Mouse (Mus musculus) limb, embryonic 12.5 days (tissue): Measurements from ENCODE around the gene Slit3. TPM values are rescaled to one million over a fixed set of nuclear protein-coding genes. Genes with fewer than 3 reads are reported as not detected.

Experiments
- ATAC-seq: fragments of 200-750 bp; cut with Nextera tagmentation; 2 replicates; pipeline ENCODE4 v1.8.0; 2017; ENCODE audit warnings: low read depth, moderate TSS enrichment; ENCODE audit not compliant: insufficient number of reproducible peaks, insufficient read depth, low FRiP score, low TSS enrichment
- H3K27ac ChIP-seq: fragments of 300-500 bp; sonication (generic); 2 replicates; pipeline ENCODE4 v1.5.1; 2016; ENCODE audit warnings: mild to moderate bottlenecking, moderate library complexity
- H3K27me3 ChIP-seq: fragments of 300-500 bp; sonication (generic); 2 replicates; pipeline ENCODE4 v1.6.1; 2016; ENCODE audit warnings: mild to moderate bottlenecking, moderate library complexity
- H3K36me3 ChIP-seq: fragments of 300-500 bp; sonication (generic); 2 replicates; pipeline ENCODE4 v1.6.1; 2016; ENCODE audit warnings: mild to moderate bottlenecking, moderate library complexity
- H3K4me1 ChIP-seq: fragments of 300-500 bp; sonication (generic); replicated peaks from 2 replicates; pipeline ENCODE4 v1.6.1; 2016
- H3K4me2 ChIP-seq: fragments of 300-500 bp; sonication (generic); 2 replicates; pipeline ENCODE4 v1.6.1; 2016; ENCODE audit warnings: mild to moderate bottlenecking, moderate library complexity
- H3K4me3 ChIP-seq: fragments of 300-500 bp; sonication (generic); replicated peaks from 2 replicates; pipeline ENCODE4 v1.5.1; 2016; ENCODE audit warnings: mild to moderate bottlenecking
- H3K9ac ChIP-seq: fragments of 300-500 bp; sonication (generic); replicated peaks from 2 replicates; pipeline ENCODE4 v1.6.1; 2016; ENCODE audit warnings: mild to moderate bottlenecking, moderate library complexity
- H3K9me3 ChIP-seq: fragments of 300-500 bp; sonication (generic); 2 replicates; pipeline ENCODE4 v1.6.1; 2016; ENCODE audit warnings: mild to moderate bottlenecking, moderate library complexity
- WGBS: fragments of 180-500 bp; shearing (Covaris S2); methylation state at CpG from one replicate; pipeline ENCODE4 v1.1.7; 2016; 5-methylcytosine and 5-hydroxymethylcytosine counted together
- polyA plus RNA-seq: library from polyadenylated mRNA; unstranded; fragments of >200 nt; fragmentation: Nextera tagmentation; extraction: Ambion mirVana; gene quantifications from 2 replicates; pipeline ENCODE4 v1.2.1, GENCODE M21; 2016

Gene Slit3
- polyA plus RNA-seq, 1 experiment from 2014 or later, result 29.7 TPM

DNA sequence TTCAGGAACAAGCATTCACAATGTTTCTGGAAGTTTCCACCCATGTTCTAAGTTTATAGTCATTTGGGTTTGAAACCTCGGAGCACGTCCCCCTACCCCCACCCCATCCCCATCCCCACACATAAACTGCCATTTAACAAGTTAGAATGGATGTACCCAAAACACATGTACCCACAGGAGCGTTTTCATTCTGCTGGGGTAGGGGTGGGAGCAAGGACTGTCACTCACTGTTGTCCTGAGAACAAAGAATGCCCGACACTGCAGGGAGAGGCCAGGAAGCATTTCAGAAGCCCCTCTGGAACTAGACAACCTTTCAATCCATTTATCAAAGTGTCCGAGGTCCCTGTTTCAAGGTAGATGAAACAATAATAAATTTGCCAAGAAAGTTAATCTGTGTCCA is 383.0 kb downstream of the Slit3 start:
- no peak overlapping the region for H3K9ac ChIP-seq
- H3K36me3 ChIP-seq, result no peaks in the 10 kb centered on the region
- H3K27me3 ChIP-seq, result no peaks in the 10 kb centered on the region
- H3K4me3 ChIP-seq, result no peak overlapping the region
- no peaks in the 10 kb centered on the region for H3K9me3 ChIP-seq
- ATAC-seq, result no peak
- H3K27ac ChIP-seq, result peak overlapping the region; percentile 35; the same call in 1 of the 2 replicates
- 51% methylated on average over 5 of the region's 5 CpGs for WGBS
- no peak overlapping the region for H3K4me2 ChIP-seq
- H3K4me1 ChIP-seq, result peaks cover 67% of the 10 kb centered on the region

DNA sequence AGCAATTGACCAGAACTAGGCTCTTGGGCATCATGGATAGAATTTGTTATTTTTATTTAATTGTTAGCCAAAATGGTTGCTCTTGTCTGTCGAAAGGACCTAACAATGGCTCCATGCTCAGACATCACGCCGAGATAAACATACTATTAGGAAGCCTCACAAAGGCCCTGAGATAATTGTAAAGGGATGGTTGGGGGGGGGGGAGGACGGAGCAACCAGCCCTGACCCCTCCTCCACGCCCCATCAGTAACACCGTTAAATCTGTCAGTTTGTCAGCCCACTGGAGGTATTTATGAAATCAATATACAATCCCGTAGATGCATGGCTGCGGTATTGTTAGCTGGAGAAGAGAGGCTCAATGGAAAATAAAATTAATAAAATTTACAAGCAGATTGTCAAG is 383.9 kb downstream of the Slit3 start:
- H3K9me3 ChIP-seq, result no peaks in the 10 kb centered on the region
- WGBS, result 73% methylated on average over 8 of the region's 8 CpGs
- H3K36me3 ChIP-seq, result no peaks in the 10 kb centered on the region
- no peak overlapping the region for H3K9ac ChIP-seq
- no peak overlapping the region for H3K4me3 ChIP-seq
- no peak overlapping the region for H3K4me2 ChIP-seq
- H3K27ac ChIP-seq, result no peak overlapping the region
- no peak for ATAC-seq
- H3K27me3 ChIP-seq, result no peaks in the 10 kb centered on the region
- peaks cover 72% of the 10 kb centered on the region for H3K4me1 ChIP-seq

DNA sequence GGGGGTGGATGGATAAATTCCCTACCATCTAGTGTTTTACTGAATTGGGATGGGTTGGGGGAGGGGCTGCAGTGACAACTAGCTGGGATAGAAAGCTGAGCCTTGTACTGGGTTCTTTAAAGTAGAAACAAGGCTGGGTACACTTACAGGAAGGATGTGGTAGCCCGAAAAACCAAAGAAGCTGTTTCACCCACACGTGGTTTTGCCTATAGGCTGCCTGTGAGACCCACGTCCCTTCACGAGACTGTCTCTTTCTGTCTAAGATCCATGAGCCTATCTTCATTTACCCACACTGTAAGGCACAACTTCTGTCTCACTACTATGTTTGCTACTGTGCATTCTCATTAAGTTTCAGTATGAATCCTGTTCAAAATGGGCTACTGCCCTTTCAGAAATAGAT is 384.3 kb downstream of the Slit3 start:
- H3K36me3 ChIP-seq, result no peaks in the 10 kb centered on the region
- no peak overlapping the region for H3K9ac ChIP-seq
- H3K4me3 ChIP-seq, result no peak overlapping the region
- H3K27ac ChIP-seq, result no peak overlapping the region
- H3K9me3 ChIP-seq, result no peaks in the 10 kb centered on the region
- no peak overlapping the region for H3K4me2 ChIP-seq
- no peak for ATAC-seq
- H3K27me3 ChIP-seq, result no peaks in the 10 kb centered on the region
- peaks cover 76% of the 10 kb centered on the region for H3K4me1 ChIP-seq
- WGBS, result 67% methylated on average over 4 of the region's 4 CpGs

DNA sequence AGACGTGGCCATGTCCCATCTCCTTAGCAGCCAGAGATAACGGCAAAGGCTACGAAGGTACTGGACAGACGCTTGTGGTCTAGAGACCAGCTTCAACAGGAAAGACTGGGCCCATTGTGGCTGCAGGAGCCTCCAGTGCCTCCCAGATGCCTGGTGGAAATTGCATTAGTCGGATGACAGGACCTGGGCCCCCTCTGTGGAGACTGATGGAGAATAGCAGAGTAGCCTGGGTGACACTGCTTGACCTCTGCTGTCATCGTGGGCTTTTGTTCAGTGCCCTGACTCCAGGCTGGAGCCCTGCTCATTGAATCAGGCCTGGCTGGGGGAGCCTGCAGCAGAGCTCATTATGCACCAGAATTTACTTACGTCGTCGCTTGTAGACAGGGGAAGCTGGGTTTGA is 384.8 kb downstream of the Slit3 start:
- no peak overlapping the region for H3K27ac ChIP-seq

DNA sequence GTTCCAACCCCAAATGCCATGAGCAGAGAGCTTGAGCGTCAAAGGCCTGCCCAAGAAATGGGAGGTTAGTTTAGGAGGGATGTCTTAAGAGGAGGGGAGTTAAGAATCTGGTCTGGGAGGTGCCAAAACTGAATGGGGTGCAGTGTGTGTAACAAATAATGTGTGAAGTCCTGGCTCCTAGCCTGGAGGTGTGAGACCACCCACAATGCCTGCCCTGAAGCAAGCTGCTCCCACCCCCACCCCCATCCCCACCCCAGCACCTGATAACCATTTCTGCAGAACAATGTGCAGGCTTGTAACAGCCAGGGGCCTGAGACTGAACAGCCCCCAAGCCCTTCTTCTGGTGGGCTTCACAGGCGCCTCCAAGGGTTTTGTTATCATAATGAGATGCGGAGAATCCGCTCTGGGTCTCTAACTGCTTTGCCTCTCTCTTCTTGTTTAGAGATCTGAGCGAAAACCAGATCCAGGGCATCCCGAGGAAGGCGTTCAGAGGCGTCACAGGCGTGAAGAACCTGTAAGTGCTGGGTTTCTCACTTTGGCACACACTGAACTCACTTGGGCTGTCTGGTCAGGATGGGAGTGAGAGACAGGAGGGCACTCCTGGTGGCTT is 386.9 kb downstream of the Slit3 start:
- Histone ChIP-seq H3K36me3 (no peaks in the 10 kb centered on the region), H3K27ac (peak overlapping the region; percentile 64), H3K4me1 (peaks cover 85% of the 10 kb centered on the region)

More for the DNA sequence above, 384.8 kb downstream of the Slit3 start:
- no peaks in the 10 kb centered on the region for H3K27me3 ChIP-seq
- no peak overlapping the region for H3K4me3 ChIP-seq
- H3K9ac ChIP-seq, result no peak overlapping the region
- H3K36me3 ChIP-seq, result no peaks in the 10 kb centered on the region
- H3K9me3 ChIP-seq, result no peaks in the 10 kb centered on the region
- 41% methylated on average over 9 of the region's 9 CpGs for WGBS
- peaks cover 80% of the 10 kb centered on the region for H3K4me1 ChIP-seq
- H3K4me2 ChIP-seq, result no peak overlapping the region
- no peak for ATAC-seq

DNA sequence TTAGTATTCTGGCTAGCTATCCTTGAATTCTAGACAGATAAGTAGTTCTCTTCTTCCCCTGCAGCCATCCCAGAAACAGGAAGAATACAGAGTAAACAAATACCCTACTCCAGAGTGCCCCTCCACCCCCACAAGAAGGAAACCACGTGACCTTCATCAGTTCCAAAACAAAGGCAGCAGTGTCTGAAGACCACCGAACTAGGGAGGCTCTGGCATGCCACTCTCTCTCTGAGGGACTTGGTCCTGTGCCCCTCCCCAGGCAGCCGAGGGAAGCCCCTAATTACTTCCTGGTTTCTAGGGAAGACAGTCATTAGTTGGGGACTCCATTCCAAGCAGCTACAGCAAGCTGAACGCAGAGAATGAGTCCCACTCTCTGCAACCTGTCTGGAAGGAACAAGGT is 391.7 kb downstream of the Slit3 start:
- Histone ChIP-seq H3K9me3 (0 out of 2 replicates have a peak, but pooled peaks cover 5% of the 10 kb centered on the region), H3K27ac (peak overlapping the region; percentile 32), H3K4me3 (no peak overlapping the region), H3K27me3 (no peaks in the 10 kb centered on the region), H3K4me2 (0 out of 2 replicates have a peak overlapping the region, but pooled peaks have one; percentile 4), H3K4me1 (peaks cover 58% of the 10 kb centered on the region), H3K9ac (no peak overlapping the region), H3K36me3 (no peaks in the 10 kb centered on the region)
- ATAC-seq, result no peak
- 9% methylated on average over 4 of the region's 4 CpGs for whole genome bisulfite sequencing

More for the DNA sequence above, 386.9 kb downstream of the Slit3 start:
- Histone ChIP-seq H3K9me3 (no peaks in the 10 kb centered on the region), H3K4me3 (no peak overlapping the region), H3K27me3 (no peaks in the 10 kb centered on the region), H3K4me2 (no peak overlapping the region), H3K9ac (no peak overlapping the region)
- WGBS, result 21% methylated on average over 9 of the region's 9 CpGs
- ATAC-seq, result peak; percentile 61

DNA sequence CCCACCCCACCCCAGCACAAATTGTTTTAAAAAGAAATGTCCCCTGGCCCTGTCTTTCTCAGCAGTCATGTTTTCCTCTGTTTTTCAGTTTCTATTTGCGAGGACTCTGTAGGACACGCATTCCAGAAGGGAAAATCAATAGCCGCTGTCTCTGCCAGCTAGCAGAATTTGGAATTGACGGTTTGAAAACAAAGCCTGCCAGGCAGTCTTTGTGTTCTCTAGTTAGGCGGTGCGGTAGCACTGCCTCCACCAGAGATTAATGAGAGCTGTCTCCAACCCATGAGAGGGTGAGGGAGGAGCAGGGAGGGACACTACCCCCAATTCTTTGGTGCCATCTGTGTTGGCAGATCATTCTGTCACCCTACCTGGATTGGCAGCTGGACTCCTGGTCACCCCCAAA is 392.3 kb downstream of the Slit3 start:
- Histone ChIP-seq H3K36me3 (no peaks in the 10 kb centered on the region), H3K4me1 (peaks cover 51% of the 10 kb centered on the region), H3K4me2 (no peak overlapping the region), H3K4me3 (no peak overlapping the region), H3K27ac (peak overlapping the region; percentile 32), H3K27me3 (no peaks in the 10 kb centered on the region), H3K9me3 (0 out of 2 replicates have a peak, but pooled peaks cover 5% of the 10 kb centered on the region), H3K9ac (no peak overlapping the region)
- 59% methylated on average over 6 of the region's 6 CpGs for WGBS
- ATAC-seq, result no peak

DNA sequence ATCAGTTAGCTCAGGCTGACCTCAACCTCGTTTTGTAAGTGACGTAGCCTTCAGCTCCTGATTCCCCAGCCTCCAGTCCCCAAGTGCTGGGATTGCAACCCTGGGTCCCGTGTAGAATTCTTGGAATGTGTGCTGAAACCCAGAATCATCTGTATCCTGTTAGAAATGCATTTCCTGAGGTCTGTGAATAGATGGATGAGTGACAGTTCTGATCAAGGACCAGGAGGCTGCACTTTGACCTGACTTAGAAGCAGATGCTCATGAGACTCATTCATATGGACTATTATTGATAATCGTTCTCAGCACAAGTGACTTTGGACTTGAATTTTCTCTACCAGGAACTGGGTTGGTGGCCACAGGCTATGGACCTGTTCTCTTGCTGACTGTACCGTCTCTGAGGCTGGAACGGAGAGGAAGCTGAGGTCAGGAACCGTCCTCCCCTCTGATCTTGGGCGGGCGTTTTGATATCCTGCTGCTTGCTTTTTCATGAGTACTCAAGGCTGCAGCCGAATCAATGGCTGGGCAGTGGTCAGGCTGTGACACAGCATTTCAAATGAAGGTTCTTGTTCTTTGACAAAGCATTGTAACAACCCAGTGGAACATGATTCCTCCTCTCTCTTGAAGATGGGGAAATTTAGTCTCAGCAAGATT is 401.9 kb downstream of the Slit3 start:
- Histone ChIP-seq H3K9me3 (no peaks in the 10 kb centered on the region), H3K9ac (no peak overlapping the region), H3K4me3 (no peak overlapping the region), H3K4me1 (peaks cover 32% of the 10 kb centered on the region), H3K27me3 (0 out of 2 replicates have a peak, but pooled peaks cover 4% of the 10 kb centered on the region), H3K4me2 (no peak overlapping the region), H3K27ac (no peak overlapping the region), H3K36me3 (no peaks in the 10 kb centered on the region)
- WGBS, result 53% methylated on average over 10 of the region's 10 CpGs
- no peak for ATAC-seq

DNA sequence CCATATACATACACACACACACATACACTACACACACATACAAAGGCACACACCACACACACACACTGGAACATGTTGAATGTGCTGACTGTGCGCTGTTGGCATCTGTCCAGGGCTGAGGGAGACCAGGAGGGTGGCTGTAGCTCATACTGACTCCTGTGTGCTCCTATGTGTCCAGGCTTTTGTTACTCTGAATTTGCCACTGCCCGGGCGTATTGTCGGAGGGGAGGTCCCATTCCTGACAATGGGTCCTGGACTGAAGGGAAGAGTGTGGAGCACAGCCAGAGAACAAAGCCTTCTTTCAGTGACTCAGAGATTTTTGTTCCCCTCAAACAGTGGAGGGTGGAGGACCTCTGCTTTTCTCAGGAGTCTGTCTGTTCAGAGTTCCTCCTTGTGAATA is 402.7 kb downstream of the Slit3 start:
- ATAC-seq, result no peak
- no peaks in the 10 kb centered on the region for H3K9me3 ChIP-seq
- no peaks in the 10 kb centered on the region for H3K36me3 ChIP-seq
- H3K4me3 ChIP-seq, result no peak overlapping the region
- no peak overlapping the region for H3K4me2 ChIP-seq
- no peak overlapping the region for H3K27ac ChIP-seq
- peaks cover 40% of the 10 kb centered on the region for H3K4me1 ChIP-seq
- H3K27me3 ChIP-seq, result 0 out of 2 replicates have a peak, but pooled peaks cover 4% of the 10 kb centered on the region
- WGBS, result 82% methylated on average over 4 of the region's 4 CpGs
- no peak overlapping the region for H3K9ac ChIP-seq

DNA sequence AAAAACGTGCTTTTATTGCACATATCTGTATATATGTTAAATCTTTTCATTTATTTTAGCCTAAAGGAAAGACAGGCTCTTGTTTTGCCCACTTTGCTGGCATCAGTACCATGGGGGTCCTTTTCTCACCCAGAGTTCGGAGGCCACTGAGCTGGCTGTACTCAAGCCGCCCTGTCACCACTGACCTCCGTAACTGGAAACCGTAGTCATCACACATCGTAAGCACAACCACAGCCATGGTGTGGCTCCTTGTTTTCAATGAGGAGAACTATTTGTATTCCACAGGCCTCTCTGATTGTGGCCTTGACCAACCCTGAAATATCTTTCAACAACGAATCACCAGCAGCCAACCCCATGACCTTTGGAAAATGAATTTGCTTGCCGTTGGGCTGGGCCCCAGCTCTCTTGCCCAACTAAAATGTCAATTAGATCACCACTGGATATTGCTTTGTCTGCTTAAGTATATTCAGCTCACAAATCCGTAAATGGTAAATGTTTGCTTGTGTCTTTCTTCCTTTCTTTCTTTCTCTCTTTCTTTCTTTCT is 405.3 kb downstream of the Slit3 start:
- Histone ChIP-seq H3K4me2 (no peak overlapping the region), H3K9me3 (no peaks in the 10 kb centered on the region), H3K4me3 (no peak overlapping the region), H3K27me3 (no peaks in the 10 kb centered on the region), H3K4me1 (peaks cover 44% of the 10 kb centered on the region), H3K9ac (no peak overlapping the region), H3K27ac (0 out of 2 replicates have a peak overlapping the region, but pooled peaks have one; percentile 17), H3K36me3 (peaks cover 5% of the 10 kb centered on the region; the same call in 1 of the 2 replicates)
- 70% methylated on average over 9 of the region's 9 CpGs for WGBS
- no peak for ATAC-seq

DNA sequence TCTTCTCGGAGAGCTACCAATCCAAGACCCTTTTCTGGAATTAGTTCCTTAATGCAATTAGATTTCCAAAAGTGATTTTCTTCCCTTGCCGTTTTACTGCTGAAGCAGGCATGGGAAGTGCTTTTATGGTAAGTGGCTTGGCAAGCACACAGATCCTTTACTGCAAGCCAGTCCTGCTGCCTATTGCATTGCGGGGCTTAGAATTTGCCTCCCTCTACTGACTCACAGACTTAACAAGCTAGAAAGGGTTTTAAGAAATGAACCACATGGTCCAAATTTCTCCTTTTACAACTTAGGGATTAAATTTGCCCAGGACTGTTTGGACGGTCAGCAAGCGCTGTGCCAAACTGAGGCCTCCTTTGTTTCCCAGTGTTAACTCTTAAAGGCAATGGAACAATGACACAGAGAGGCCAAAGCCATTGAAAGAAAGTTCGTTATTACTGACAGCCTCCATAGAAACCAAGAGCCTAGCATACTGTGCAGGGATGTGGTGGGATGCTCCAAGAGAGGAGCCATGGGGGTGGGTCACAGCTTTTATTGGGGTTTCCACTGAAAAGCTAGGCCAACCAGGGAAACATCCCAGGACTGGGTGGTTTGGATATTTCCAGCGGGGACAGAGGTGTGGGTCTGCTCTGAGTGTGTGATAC is 406.9 kb downstream of the Slit3 start:
- H3K36me3 ChIP-seq, result peaks cover 5% of the 10 kb centered on the region; the same call in 1 of the 2 replicates
- H3K27me3 ChIP-seq, result no peaks in the 10 kb centered on the region
- H3K4me1 ChIP-seq, result peaks cover 33% of the 10 kb centered on the region
- no peak overlapping the region for H3K4me2 ChIP-seq
- 32% methylated on average over 7 of the region's 7 CpGs for WGBS
- no peak overlapping the region for H3K4me3 ChIP-seq
- no peak overlapping the region for H3K9ac ChIP-seq
- ATAC-seq, result peak; percentile 55; the same call in 1 of the 2 replicates
- H3K27ac ChIP-seq, result peak overlapping the region; percentile 94
- no peaks in the 10 kb centered on the region for H3K9me3 ChIP-seq
